Mouse (Mus musculus) E14TG2a.4 (cell line): Measurements from ENCODE around the gene Kcnk1.
A peak's percentile ranks its signal among the peaks of the same experiment; 100 is the strongest.

ENCODE experiments used
- CTCF ChIP-seq: conservative IDR thresholded peaks from 2 replicates; pipeline ENCODE4 v1.5.1; 2014; ENCODE audit warnings: low read length
- NANOG ChIP-seq: IDR thresholded peaks from 2 replicates; pipeline ENCODE4 v1.6.1; 2014; ENCODE audit warnings: borderline replicate concordance, low read length, mixed read lengths
- POU5F1 ChIP-seq: IDR thresholded peaks from 2 replicates; pipeline ENCODE4 v1.6.1; 2014; ENCODE audit warnings: low read length, borderline replicate concordance

- TF ChIP-seq CTCF (no peak), POU5F1 (no peak), NANOG (peak; percentile 81)
These were observed 63.9 kb downstream of the Kcnk1 start for GRCm38 (mm10) chr8:126058876-126059275.
